Mouse (Mus musculus): Measurements from ENCODE around the gene Atp6v0b.

DNA sequence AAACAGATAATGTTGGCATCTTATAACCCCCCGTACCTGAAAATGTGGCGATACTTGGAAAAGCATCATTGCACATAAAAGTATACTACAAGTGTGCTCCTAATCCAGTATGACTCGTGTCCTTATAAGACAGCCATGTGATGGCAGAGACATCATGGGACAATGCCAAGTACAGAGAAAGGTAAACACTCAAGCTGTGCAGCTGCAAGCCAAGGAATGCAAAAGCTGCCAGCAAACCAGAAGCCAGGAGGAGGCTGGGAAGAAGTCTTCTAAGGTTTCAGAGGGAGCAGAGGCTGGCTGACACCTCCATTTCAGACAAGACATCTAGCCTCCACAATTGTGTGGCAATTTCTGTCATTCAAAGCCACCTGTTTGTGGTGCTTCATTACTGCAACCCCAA, 19.1 kb upstream of the Atp6v0b start:
- TF ChIP-seq CTCF (IDR thresholded peaks at IDR 0.05; ENCODE audit: borderline replicate concordance, insufficient read depth, low read length) (no peak), POLR2A (IDR thresholded peaks at IDR 0.05; ENCODE audit: low read depth, low read length) (no peak)

Measured in embryonic fibroblast, embryonic 13.5 days (primary cell).